Mouse (Mus musculus) retina, postnatal 7 days (tissue): ENCODE data around the gene 4930452B06Rik.

Experiments
- DNase-seq: peaks from one replicate; pipeline ENCODE4 v3.0.0-alpha.2; 2012; ENCODE audit warnings: low read depth, low spot score

The 4930452B06Rik gene

GRCm38 (mm10) chr14:8451117-8451516 lies 214.9 kb downstream of the 4930452B06Rik start:
- no peak for DNase-seq

GRCm38 (mm10) chr14:8450342-8450741 lies 215.7 kb downstream of the 4930452B06Rik start:
- no peak for DNase-seq

- DNase-seq = no peak
These were observed 216.7 kb downstream of the 4930452B06Rik start for GRCm38 (mm10) chr14:8449299-8449698.

- DNase-seq = no peak
These were observed 218.7 kb downstream of the 4930452B06Rik start for GRCm38 (mm10) chr14:8447352-8447751.

- no peak for DNase-seq
These were observed 221.7 kb downstream of the 4930452B06Rik start for GRCm38 (mm10) chr14:8444363-8444762.

- no peak for DNase-seq
These were observed 223.3 kb downstream of the 4930452B06Rik start for GRCm38 (mm10) chr14:8442691-8443090.

GRCm38 (mm10) chr14:8441623-8442022 lies 224.4 kb downstream of the 4930452B06Rik start:
- no peak for DNase-seq

- DNase-seq = no peak
These were observed 235.3 kb downstream of the 4930452B06Rik start for GRCm38 (mm10) chr14:8430611-8431230.

- no peak for DNase-seq
These were observed 236.3 kb downstream of the 4930452B06Rik start for GRCm38 (mm10) chr14:8429767-8430166.

GRCm38 (mm10) chr14:8422833-8423232 lies 243.2 kb downstream of the 4930452B06Rik start:
- no peak for DNase-seq

GRCm38 (mm10) chr14:8421199-8421787 lies 244.7 kb downstream of the 4930452B06Rik start:
- DNase-seq = no peak

- no peak for DNase-seq
These were observed 247.4 kb downstream of the 4930452B06Rik start for GRCm38 (mm10) chr14:8418610-8419009.

- DNase-seq = no peak
These were observed 260.1 kb downstream of the 4930452B06Rik start for GRCm38 (mm10) chr14:8405946-8406345.

GRCm38 (mm10) chr14:8403310-8403709 lies 262.7 kb downstream of the 4930452B06Rik start:
- no peak for DNase-seq

- no peak for DNase-seq
These were observed 267.5 kb downstream of the 4930452B06Rik start for GRCm38 (mm10) chr14:8398507-8398906.

GRCm38 (mm10) chr14:8395690-8396287 lies 270.3 kb downstream of the 4930452B06Rik start:
- DNase-seq = no peak

GRCm38 (mm10) chr14:8392181-8392825 lies 273.7 kb downstream of the 4930452B06Rik start:
- DNase-seq = no peak
